Mouse (Mus musculus) myocyte (in vitro differentiated cells): ENCODE data around the gene Ubc. TPM values are rescaled to one million over a fixed set of nuclear protein-coding genes. Genes with fewer than 3 reads are reported as not detected.

ENCODE experiments used
- H3K27me3 ChIP-seq: one replicate; pipeline ENCODE4 v1.6.1; 2011; ENCODE audit not compliant: control insufficient read depth, insufficient read depth, insufficient read length
- H3K36me3 ChIP-seq: one replicate; pipeline ENCODE4 v1.6.1; 2011; ENCODE audit not compliant: control insufficient read depth, insufficient read depth
- H3K4me2 ChIP-seq: one replicate; pipeline ENCODE4 v1.6.1; 2011; ENCODE audit warnings: low read depth, control low read depth
- H3K4me3 ChIP-seq: one replicate; pipeline ENCODE4 v1.5.1; 2011; ENCODE audit warnings: mild to moderate bottlenecking, control low read depth, moderate library complexity
- H3K79me2 ChIP-seq: one replicate; pipeline ENCODE4 v1.6.1; 2011; ENCODE audit not compliant: control insufficient read depth, insufficient read depth
- H3ac ChIP-seq: one replicate; pipeline ENCODE4 v1.6.1; 2011; ENCODE audit not compliant: control insufficient read depth, insufficient read length
- CEBPB ChIP-seq: IDR thresholded peaks from 2 replicates; pipeline ENCODE4 v1.6.1; 2011; ENCODE audit warnings: mild to moderate bottlenecking, moderate library complexity; ENCODE audit not compliant: poor library complexity, insufficient read depth, severe bottlenecking
- E2F4 ChIP-seq: IDR thresholded peaks from one replicate; pipeline ENCODE4 v1.6.1; 2011; ENCODE audit warnings: mild to moderate bottlenecking, control low read depth, moderate library complexity; ENCODE audit not compliant: insufficient read depth
- MAX ChIP-seq: IDR thresholded peaks from one replicate; pipeline ENCODE4 v1.6.1; 2011; ENCODE audit warnings: low read depth, mild to moderate bottlenecking, control low read depth
- MYOD1 ChIP-seq, 3 experiments: IDR thresholded peaks; one replicate each; pipeline ENCODE4 v1.6.1; 2011; ENCODE audit warnings: control low read depth in 2 of 3, low read depth in 2 of 3, mild to moderate bottlenecking in 2 of 3, moderate library complexity in 1 of 3; ENCODE audit not compliant: insufficient read length in 2 of 3, control insufficient read depth in 1 of 3
- MYOG ChIP-seq, 3 experiments: IDR thresholded peaks; one replicate each; pipeline ENCODE4 v1.6.1; 2011; ENCODE audit warnings: control low read depth in 2 of 3, low read depth in 2 of 3, mild to moderate bottlenecking in 2 of 3; ENCODE audit not compliant: insufficient read length in 2 of 3, control insufficient read depth in 1 of 3, insufficient read depth in 1 of 3
- POLR2A ChIP-seq: IDR thresholded peaks from one replicate; pipeline ENCODE4 v1.6.1; 2011; ENCODE audit warnings: low read depth, mild to moderate bottlenecking, control low read depth, moderate library complexity; ENCODE audit not compliant: insufficient read length
- POLR2AphosphoS2 ChIP-seq: IDR thresholded peaks from one replicate; pipeline ENCODE4 v1.6.1; 2011; ENCODE audit warnings: low read depth, control low read depth; ENCODE audit not compliant: insufficient read length
- REST ChIP-seq: IDR thresholded peaks from one replicate; pipeline ENCODE4 v1.6.1; 2011; ENCODE audit warnings: mild to moderate bottlenecking, control low read depth, moderate library complexity; ENCODE audit not compliant: insufficient read depth, insufficient read length
- SRF ChIP-seq: IDR thresholded peaks from one replicate; pipeline ENCODE4 v1.6.1; 2011; ENCODE audit warnings: low read depth; ENCODE audit not compliant: control insufficient read depth, insufficient read length
- TCF12 ChIP-seq: IDR thresholded peaks from one replicate; pipeline ENCODE4 v1.6.1; 2011; ENCODE audit warnings: mild to moderate bottlenecking, control low read depth; ENCODE audit not compliant: poor library complexity, insufficient read depth, severe bottlenecking
- TCF3 ChIP-seq: IDR thresholded peaks from one replicate; pipeline ENCODE4 v1.6.1; 2011; ENCODE audit warnings: low read depth, control low read depth; ENCODE audit not compliant: insufficient read length
- USF1 ChIP-seq: IDR thresholded peaks from one replicate; pipeline ENCODE4 v1.6.1; 2011; ENCODE audit warnings: low read depth, mild to moderate bottlenecking, control low read depth, moderate library complexity
- polyA plus RNA-seq: library from polyadenylated mRNA; unstranded; fragments of >200 nt; fragmentation: generic; extraction: Trizol; gene quantifications from one replicate; pipeline ENCODE4 v1.2.1, GENCODE M21; 2012; ENCODE audit warnings: missing spikeins

Ubc gene
- polyA plus RNA-seq, 1 experiment: 878 TPM

DNA sequence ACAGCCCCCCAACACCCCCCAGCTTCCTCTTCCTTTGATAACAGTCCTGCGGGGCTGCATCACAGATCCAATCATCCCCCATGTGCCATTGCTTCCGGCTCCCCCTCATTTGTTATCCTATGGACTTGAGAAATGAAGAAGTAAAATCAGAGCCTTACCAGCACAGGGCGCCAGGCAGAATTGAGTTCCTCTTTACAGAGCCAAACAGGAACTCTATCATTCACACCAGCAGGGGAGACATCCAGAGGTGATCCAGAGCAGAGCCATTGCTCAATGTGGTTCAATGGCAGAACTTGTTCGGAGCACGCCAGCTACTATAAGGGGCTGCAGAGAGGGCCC lies 31.8 kb downstream of the Ubc start:
- no peaks in the 10 kb centered on the region for H3K27me3 ChIP-seq
- H3K4me3 ChIP-seq: no peak overlapping the region
- H3K36me3 ChIP-seq: no peaks in the 10 kb centered on the region
- H3K4me2 ChIP-seq: no peak overlapping the region
- no peak overlapping the region for H3ac ChIP-seq
- no peaks in the 10 kb centered on the region for H3K79me2 ChIP-seq
- TF ChIP-seq MYOG (IDR thresholded peaks at IDR 0.05; ENCODE audit: control insufficient read depth in 1 of 3, insufficient read depth in 1 of 3, insufficient read length in 2 of 3, low read depth in 2 of 3): no peak

- Histone ChIP-seq H3ac (no peak overlapping the region), H3K4me2 (no peak overlapping the region), H3K36me3 (no peaks in the 10 kb centered on the region), H3K4me3 (no peak overlapping the region), H3K27me3 (no peaks in the 10 kb centered on the region), H3K79me2 (no peaks in the 10 kb centered on the region)
- TF ChIP-seq REST (no peak), MYOD1 (IDR thresholded peaks at IDR 0.05; ENCODE audit: control insufficient read depth in 1 of 3, insufficient read length in 2 of 3, low read depth in 2 of 3) (no peak), TCF12 (no peak), USF1 (no peak), TCF3 (no peak), MYOG (IDR thresholded peaks at IDR 0.05; ENCODE audit: control insufficient read depth in 1 of 3, insufficient read depth in 1 of 3, insufficient read length in 2 of 3, low read depth in 2 of 3) (no peak), POLR2A (no peak), POLR2AphosphoS2 (no peak), SRF (no peak), E2F4 (no peak), CEBPB (no peak)
Observed at GRCm38 (mm10) chr5:125357543-125358269, 32.3 kb downstream of the Ubc start.

- no peak overlapping the region for H3ac ChIP-seq
- TF ChIP-seq SRF (no peak), TCF12 (no peak), MYOD1 (IDR thresholded peaks at IDR 0.05; ENCODE audit: control insufficient read depth in 1 of 3, insufficient read length in 2 of 3, low read depth in 2 of 3) (no peak), CEBPB (no peak), TCF3 (no peak), POLR2AphosphoS2 (no peak), USF1 (no peak), MYOG (IDR thresholded peaks at IDR 0.05; ENCODE audit: control insufficient read depth in 1 of 3, insufficient read depth in 1 of 3, insufficient read length in 2 of 3, low read depth in 2 of 3) (no peak), REST (no peak), POLR2A (no peak), E2F4 (no peak), MAX (no peak)
Observed at GRCm38 (mm10) chr5:125355650-125356049, 34.4 kb downstream of the Ubc start.

GRCm38 (mm10) chr5:125354885-125355492 lies 35.0 kb downstream of the Ubc start:
- no peak overlapping the region for H3K4me3 ChIP-seq
- TF ChIP-seq USF1: peak; percentile 17
- peak in 1 of 3 experiments; percentile 28 for TF ChIP-seq MYOD1 (IDR thresholded peaks at IDR 0.05; ENCODE audit: control insufficient read depth in 1 of 3, insufficient read length in 2 of 3, low read depth in 2 of 3)
- TF ChIP-seq TCF3: no peak

More at GRCm38 (mm10) chr5:125355650-125356049, 34.4 kb downstream of the Ubc start:
- Histone ChIP-seq H3K36me3 (no peaks in the 10 kb centered on the region), H3K27me3 (no peaks in the 10 kb centered on the region), H3K4me3 (no peak overlapping the region), H3K4me2 (no peak overlapping the region), H3K79me2 (no peaks in the 10 kb centered on the region)

GRCm38 (mm10) chr5:125352781-125353294 lies 37.2 kb downstream of the Ubc start:
- no peak overlapping the region for H3K4me3 ChIP-seq
- H3K79me2 ChIP-seq: no peaks in the 10 kb centered on the region
- no peaks in the 10 kb centered on the region for H3K27me3 ChIP-seq
- H3ac ChIP-seq: no peak overlapping the region
- H3K36me3 ChIP-seq: no peaks in the 10 kb centered on the region
- H3K4me2 ChIP-seq: no peak overlapping the region
- TF ChIP-seq MAX (no peak), TCF12 (no peak), USF1 (no peak), CEBPB (no peak), POLR2AphosphoS2 (no peak), E2F4 (no peak), POLR2A (no peak), SRF (no peak), MYOG (IDR thresholded peaks at IDR 0.05; ENCODE audit: control insufficient read depth in 1 of 3, insufficient read depth in 1 of 3, insufficient read length in 2 of 3, low read depth in 2 of 3) (no peak), REST (no peak), TCF3 (no peak), MYOD1 (IDR thresholded peaks at IDR 0.05; ENCODE audit: control insufficient read depth in 1 of 3, insufficient read length in 2 of 3, low read depth in 2 of 3) (no peak)

More at GRCm38 (mm10) chr5:125354885-125355492, 35.0 kb downstream of the Ubc start:
- H3K4me2 ChIP-seq: no peak overlapping the region
- no peak overlapping the region for H3ac ChIP-seq
- H3K79me2 ChIP-seq: no peaks in the 10 kb centered on the region
- H3K36me3 ChIP-seq: no peaks in the 10 kb centered on the region
- no peaks in the 10 kb centered on the region for H3K27me3 ChIP-seq
